Mouse (Mus musculus) midbrain, postnatal 0 days (tissue): ENCODE measurements around the gene Paxip1. TPM values are rescaled to one million over a fixed set of nuclear protein-coding genes. Genes with fewer than 3 reads are reported as not detected.

Experiments
- ATAC-seq: fragments of 200-750 bp; cut with Nextera tagmentation; 2 replicates; pipeline ENCODE4 v1.8.0; 2017; ENCODE audit warnings: moderate number of reproducible peaks, mild to moderate bottlenecking, moderate TSS enrichment, moderate library complexity; ENCODE audit not compliant: low FRiP score
- DNase-seq: peaks from one replicate; pipeline ENCODE4 v3.0.0-alpha.2; 2015; ENCODE audit warnings: low spot score
- H3K27ac ChIP-seq: fragments of 300-500 bp; sonication (generic); 2 replicates; pipeline ENCODE4 v1.5.1; 2014; ENCODE audit warnings: low read depth, mild to moderate bottlenecking, low read length, mixed read lengths
- H3K27me3 ChIP-seq: fragments of 300-500 bp; sonication (generic); 2 replicates; pipeline ENCODE4 v1.6.1; 2014; ENCODE audit warnings: low read length, control low read depth, mixed read lengths; ENCODE audit not compliant: insufficient read depth
- H3K36me3 ChIP-seq: fragments of 300-500 bp; sonication (generic); 2 replicates; pipeline ENCODE4 v1.6.1; 2014; ENCODE audit warnings: low read length, control low read depth, mixed read lengths; ENCODE audit not compliant: insufficient read depth
- H3K4me1 ChIP-seq: fragments of 300-500 bp; sonication (generic); 2 replicates; pipeline ENCODE4 v1.6.1; 2014; ENCODE audit warnings: mild to moderate bottlenecking, control low read depth, antibody characterized with exemption, low read length, mixed read lengths; ENCODE audit not compliant: insufficient read depth
- H3K4me2 ChIP-seq: fragments of 300-500 bp; sonication (generic); 2 replicates; pipeline ENCODE4 v1.6.1; 2014; ENCODE audit warnings: low read depth, mild to moderate bottlenecking, low read length, mixed read lengths; ENCODE audit not compliant: poor library complexity, severe bottlenecking
- H3K4me3 ChIP-seq: fragments of 300-500 bp; sonication (generic); 2 replicates; pipeline ENCODE4 v1.5.1; 2014; ENCODE audit warnings: low read depth, mild to moderate bottlenecking, low read length, moderate library complexity
- H3K9ac ChIP-seq: fragments of 300-500 bp; sonication (generic); replicated peaks from 2 replicates; pipeline ENCODE4 v1.6.1; 2014; ENCODE audit warnings: mild to moderate bottlenecking, low read length, moderate library complexity, mixed read lengths; ENCODE audit not compliant: poor library complexity, severe bottlenecking
- H3K9me3 ChIP-seq: fragments of 300-500 bp; sonication (generic); 2 replicates; pipeline ENCODE4 v1.6.1; 2016; ENCODE audit warnings: low read length, control low read depth
- CTCF ChIP-seq: IDR thresholded peaks from 2 replicates; pipeline ENCODE4 v1.5.1; 2016; ENCODE audit warnings: antibody characterized with exemption, mild to moderate bottlenecking
- WGBS: fragments of 180-500 bp; shearing (Covaris S2); extraction: QIAGEN DNeasy Blood & Tissue Kit; methylation state at CpG from one replicate; pipeline ENCODE4 v1.1.7; 2014; 5-methylcytosine and 5-hydroxymethylcytosine counted together
- polyA plus RNA-seq: library from polyadenylated mRNA; unstranded; fragments of >200 nt; fragmentation: Nextera tagmentation; extraction: Ambion mirVana; gene quantifications from 2 replicates; pipeline ENCODE4 v1.2.1, GENCODE M21; 2015
- total RNA-seq: library from RNA; depleted of rRNA; stranded (reverse); fragments of >200 nt; gene quantifications from 2 replicates; pipeline ENCODE4 v1.2.3, GENCODE M21; 2014

Gene Paxip1
- total and polyA plus RNA-seq, 2 experiments from 2014 or later, result 23.1 to 48.8 TPM

GRCm38 (mm10) chr5:27818840-27819672 lies 27.6 kb upstream of the Paxip1 start:
- Histone ChIP-seq H3K4me2 (no peak overlapping the region), H3K27me3 (no peaks in the 10 kb centered on the region), H3K9ac (no peak overlapping the region), H3K36me3 (no peaks in the 10 kb centered on the region), H3K27ac (no peak overlapping the region), H3K4me1 (no peaks in the 10 kb centered on the region), H3K9me3 (no peaks in the 10 kb centered on the region), H3K4me3 (no peak overlapping the region)
- TF ChIP-seq CTCF, result no peak
- no peak for DNase-seq
- WGBS, result 67% methylated on average over 3 of the region's 3 CpGs
- ATAC-seq, result no peak

GRCm38 (mm10) chr5:27814282-27814681 lies 22.8 kb upstream of the Paxip1 start:
- 86% methylated on average over 2 of the region's 2 CpGs for WGBS
- ATAC-seq (no peak), DNase-seq (no peak)
- Histone ChIP-seq H3K27ac (no peak overlapping the region), H3K4me1 (no peaks in the 10 kb centered on the region), H3K4me2 (no peak overlapping the region), H3K9ac (no peak overlapping the region), H3K27me3 (no peaks in the 10 kb centered on the region), H3K36me3 (no peaks in the 10 kb centered on the region), H3K9me3 (0 out of 2 replicates have a peak, but pooled peaks cover 3% of the 10 kb centered on the region), H3K4me3 (no peak overlapping the region)
- TF ChIP-seq CTCF, result no peak

GRCm38 (mm10) chr5:27793923-27794322 lies 2.4 kb upstream of the Paxip1 start:
- Histone ChIP-seq H3K4me1 (peaks cover 10% of the 10 kb centered on the region; the same call in 1 of the 2 replicates), H3K36me3 (no peaks in the 10 kb centered on the region), H3K9me3 (no peaks in the 10 kb centered on the region), H3K27ac (no peak overlapping the region), H3K27me3 (no peaks in the 10 kb centered on the region), H3K4me3 (no peak overlapping the region), H3K4me2 (no peak overlapping the region), H3K9ac (no peak overlapping the region)
- peak; percentile 88 for TF ChIP-seq CTCF
- ATAC-seq (no peak), DNase-seq (peak; percentile 59)
- WGBS, result 26% methylated on average over 1 of the region's 1 CpGs

GRCm38 (mm10) chr5:27792531-27793205 lies 1.2 kb upstream of the Paxip1 start:
- peak overlapping the region; percentile 53 for H3K4me2 ChIP-seq
- peaks cover 5% of the 10 kb centered on the region for H3K36me3 ChIP-seq
- H3K27me3 ChIP-seq, result no peaks in the 10 kb centered on the region
- no peak for TF ChIP-seq CTCF
- DNase-seq (no peak), ATAC-seq (no peak)
- 0 out of 2 replicates have a peak overlapping the region, but pooled peaks have one; percentile 93 for H3K27ac ChIP-seq
- no peak overlapping the region for H3K9ac ChIP-seq
- whole genome bisulfite sequencing, result 60% methylated on average over 9 of the region's 9 CpGs
- no peaks in the 10 kb centered on the region for H3K9me3 ChIP-seq
- H3K4me1 ChIP-seq, result peaks cover 10% of the 10 kb centered on the region; the same call in 1 of the 2 replicates
- peak overlapping the region; percentile 77; the same call in 1 of the 2 replicates for H3K4me3 ChIP-seq

GRCm38 (mm10) chr5:27792173-27792470 lies 631 bp upstream of the Paxip1 start:
- Histone ChIP-seq H3K4me1 (peaks cover 10% of the 10 kb centered on the region; the same call in 1 of the 2 replicates), H3K9ac (peak overlapping the region; percentile 83), H3K36me3 (peaks cover 10% of the 10 kb centered on the region), H3K27ac (peak overlapping the region; percentile 93), H3K9me3 (no peaks in the 10 kb centered on the region), H3K4me3 (peak overlapping the region; percentile 77), H3K4me2 (peak overlapping the region; percentile 53), H3K27me3 (no peaks in the 10 kb centered on the region)
- no peak for DNase-seq
- TF ChIP-seq CTCF, result no peak
- WGBS, result 17% methylated on average over 8 of the region's 8 CpGs
- ATAC-seq, result no peak

GRCm38 (mm10) chr5:27790910-27791288 lies 592 bp downstream of the Paxip1 start:
- 0% methylated on average over 42 of the region's 47 CpGs for WGBS
- no peak for TF ChIP-seq CTCF

More at GRCm38 (mm10) chr5:27790910-27791288, 592 bp downstream of the Paxip1 start:
- Histone ChIP-seq H3K9ac (peak overlapping the region; percentile 83), H3K27ac (peak overlapping the region; percentile 93), H3K9me3 (no peaks in the 10 kb centered on the region), H3K27me3 (no peaks in the 10 kb centered on the region), H3K36me3 (peaks cover 15% of the 10 kb centered on the region), H3K4me3 (peak overlapping the region; percentile 77), H3K4me1 (peaks cover 10% of the 10 kb centered on the region; the same call in 1 of the 2 replicates), H3K4me2 (peak overlapping the region; percentile 53)
- ATAC-seq (peak; percentile 84), DNase-seq (peak; percentile 84)
